Mouse (Mus musculus) liver, embryonic 13.5 days (tissue): ENCODE data around the gene Sema4d. TPM values are rescaled to one million over a fixed set of nuclear protein-coding genes. Genes with fewer than 3 reads are reported as not detected.
"Not testable (repeated sequence)": the region's sequence is repeated elsewhere in the genome, so short reads cannot be mapped to it uniquely, and the experiment has no call there.

Experiments used
- ATAC-seq: fragments of 200-750 bp; cut with Nextera tagmentation; 2 replicates; pipeline ENCODE4 v1.8.0; 2017; ENCODE audit warnings: low read depth, mild to moderate bottlenecking, moderate number of reproducible peaks, moderate library complexity
- DNase-seq: peaks from one replicate; pipeline ENCODE4 v3.0.0; 2022
- H3K27ac ChIP-seq: fragments of 300-500 bp; sonication (generic); 2 replicates; pipeline ENCODE4 v1.5.1; 2015; ENCODE audit warnings: moderate library complexity, mild to moderate bottlenecking, inconsistent platforms
- H3K27me3 ChIP-seq: fragments of 300-500 bp; sonication (generic); 2 replicates; pipeline ENCODE4 v1.6.1; 2015; ENCODE audit warnings: mild to moderate bottlenecking, inconsistent platforms
- H3K36me3 ChIP-seq: fragments of 300-500 bp; sonication (generic); 2 replicates; pipeline ENCODE4 v1.6.1; 2015; ENCODE audit warnings: mild to moderate bottlenecking, inconsistent platforms
- H3K4me1 ChIP-seq: fragments of 300-500 bp; sonication (generic); replicated peaks from 2 replicates; pipeline ENCODE4 v1.6.1; 2015; ENCODE audit warnings: inconsistent platforms
- H3K4me2 ChIP-seq: fragments of 300-500 bp; sonication (generic); 2 replicates; pipeline ENCODE4 v1.6.1; 2015; ENCODE audit warnings: inconsistent platforms, mild to moderate bottlenecking, moderate library complexity
- H3K4me3 ChIP-seq: fragments of 300-500 bp; sonication (generic); replicated peaks from 2 replicates; pipeline ENCODE4 v1.5.1; 2015; ENCODE audit warnings: mild to moderate bottlenecking, inconsistent platforms
- H3K9ac ChIP-seq: fragments of 300-500 bp; sonication (generic); 2 replicates; pipeline ENCODE4 v1.6.1; 2015; ENCODE audit warnings: mild to moderate bottlenecking, inconsistent platforms
- H3K9me3 ChIP-seq: fragments of 300-500 bp; sonication (generic); replicated peaks from 2 replicates; pipeline ENCODE4 v1.6.1; 2016; ENCODE audit warnings: inconsistent platforms
- WGBS: fragments of 180-500 bp; shearing (Covaris S2); methylation state at CpG from one replicate; pipeline ENCODE4 v1.1.7; 2015; ENCODE audit not compliant: insufficient replicate concordance; 5-methylcytosine and 5-hydroxymethylcytosine counted together
- polyA plus RNA-seq: library from polyadenylated mRNA; unstranded; fragments of >200 nt; fragmentation: Nextera tagmentation; extraction: Ambion mirVana; gene quantifications from 2 replicates; pipeline ENCODE4 v1.2.1, GENCODE M21; 2015

Sema4d gene
- polyA plus RNA-seq: 6.0 and 7.6 TPM in 2 replicates

- Histone ChIP-seq H3K4me2 (peak within 1 kb of the TSS; percentile 97), H3K9me3 (no peaks in the 10 kb centered on the region), H3K36me3 (no peaks in the 10 kb centered on the region), H3K4me1 (peaks cover 51% of the 10 kb centered on the region), H3K9ac (peak within 1 kb of the TSS; percentile 84), H3K4me3 (peak within 1 kb of the TSS; percentile 83), H3K27me3 (peaks cover 10% of the 10 kb centered on the region; the same call in 1 of the 2 replicates), H3K27ac (peak within 1 kb of the TSS; percentile 13; the same call in 1 of the 2 replicates)
- ATAC-seq: peak; percentile 73
- WGBS: under 1% methylated on average over 45 of the region's 52 CpGs
- peak; percentile 57 for DNase-seq
Measured at GRCm38 (mm10) chr13:51793425-51793891, at the start of gene Sema4d. Gene Sema4d, minus strand, starts transcription at chr13:51793747.

GRCm38 (mm10) chr13:51843298-51843697, 49.8 kb upstream of the Sema4d start:
- Histone ChIP-seq H3K9me3 (no peaks in the 10 kb centered on the region), H3K4me2 (peak overlapping the region; percentile 65), H3K36me3 (no peaks in the 10 kb centered on the region), H3K27me3 (peaks cover 13% of the 10 kb centered on the region; the same call in 1 of the 2 replicates), H3K9ac (peak overlapping the region; percentile 62; the same call in 1 of the 2 replicates), H3K4me1 (peaks cover 85% of the 10 kb centered on the region), H3K4me3 (0 out of 2 replicates have a peak overlapping the region, but pooled peaks have one; percentile 26), H3K27ac (no peak overlapping the region; the same call in 1 of the 2 replicates)
- WGBS: 43% methylated on average over 4 of the region's 4 CpGs
- ATAC-seq (no peak), DNase-seq (no peak)

- Histone ChIP-seq H3K36me3 (no peaks in the 10 kb centered on the region), H3K4me2 (peak overlapping the region; percentile 65), H3K27me3 (peaks cover 13% of the 10 kb centered on the region; the same call in 1 of the 2 replicates), H3K9me3 (no peaks in the 10 kb centered on the region), H3K4me1 (peaks cover 80% of the 10 kb centered on the region), H3K9ac (peak overlapping the region; percentile 62), H3K4me3 (peak overlapping the region; percentile 26), H3K27ac (peak overlapping the region; percentile 83; the same call in 1 of the 2 replicates)
- DNase-seq: no peak
- WGBS: 9% methylated on average over 12 of the region's 12 CpGs
- ATAC-seq: no peak
Measured at GRCm38 (mm10) chr13:51842773-51843172, 49.2 kb upstream of the Sema4d start.

- Histone ChIP-seq H3K4me3 (peak overlapping the region; percentile 26), H3K4me2 (peak overlapping the region; percentile 65), H3K4me1 (peaks cover 74% of the 10 kb centered on the region), H3K27ac (peak overlapping the region; percentile 83), H3K9me3 (no peaks in the 10 kb centered on the region), H3K36me3 (no peaks in the 10 kb centered on the region), H3K27me3 (peaks cover 13% of the 10 kb centered on the region; the same call in 1 of the 2 replicates), H3K9ac (peak overlapping the region; percentile 62)
- no peak for DNase-seq
- no peak for ATAC-seq
- 7% methylated on average over 5 of the region's 5 CpGs for WGBS
Measured at GRCm38 (mm10) chr13:51842191-51842590, 48.6 kb upstream of the Sema4d start.

- Histone ChIP-seq H3K9ac (peak overlapping the region; percentile 62), H3K36me3 (no peaks in the 10 kb centered on the region), H3K9me3 (no peaks in the 10 kb centered on the region), H3K27ac (peak overlapping the region; percentile 83), H3K27me3 (peaks cover 13% of the 10 kb centered on the region; the same call in 1 of the 2 replicates), H3K4me3 (peak overlapping the region; percentile 26), H3K4me1 (peaks cover 68% of the 10 kb centered on the region), H3K4me2 (peak overlapping the region; percentile 65)
- DNase-seq (peak; percentile 72), ATAC-seq (peak; percentile 70)
- 6% methylated on average over 12 of the region's 12 CpGs for WGBS
Measured at GRCm38 (mm10) chr13:51841541-51842115, 48.1 kb upstream of the Sema4d start.

GRCm38 (mm10) chr13:51840702-51841101, 47.2 kb upstream of the Sema4d start:
- H3K9ac ChIP-seq: peak overlapping the region; percentile 62; the same call in 1 of the 2 replicates
- H3K4me2 ChIP-seq: peak overlapping the region; percentile 65
- peak overlapping the region; percentile 83 for H3K27ac ChIP-seq
- no peaks in the 10 kb centered on the region for H3K36me3 ChIP-seq
- WGBS: 23% methylated on average over 6 of the region's 6 CpGs
- no peak for DNase-seq
- H3K4me3 ChIP-seq: peak overlapping the region; percentile 26
- H3K27me3 ChIP-seq: peaks cover 13% of the 10 kb centered on the region; the same call in 1 of the 2 replicates
- peak; percentile 27 for ATAC-seq
- peaks cover 63% of the 10 kb centered on the region for H3K4me1 ChIP-seq
- no peaks in the 10 kb centered on the region for H3K9me3 ChIP-seq

- ATAC-seq: no peak
- Histone ChIP-seq H3K9me3 (no peaks in the 10 kb centered on the region), H3K27me3 (peaks cover 13% of the 10 kb centered on the region; the same call in 1 of the 2 replicates), H3K4me3 (no peak overlapping the region), H3K36me3 (no peaks in the 10 kb centered on the region), H3K27ac (no peak overlapping the region), H3K9ac (no peak overlapping the region), H3K4me1 (peaks cover 61% of the 10 kb centered on the region), H3K4me2 (no peak overlapping the region)
- DNase-seq: peak; percentile 43
- 5% methylated on average over 8 of the region's 8 CpGs for WGBS
Measured at GRCm38 (mm10) chr13:51839250-51840026, 45.9 kb upstream of the Sema4d start.

GRCm38 (mm10) chr13:51837402-51837801, 43.9 kb upstream of the Sema4d start:
- no peaks in the 10 kb centered on the region for H3K9me3 ChIP-seq
- no peak overlapping the region for H3K4me2 ChIP-seq
- 12% methylated on average over 5 of the region's 5 CpGs for WGBS
- H3K9ac ChIP-seq: no peak overlapping the region
- peaks cover 52% of the 10 kb centered on the region for H3K4me1 ChIP-seq
- no peaks in the 10 kb centered on the region for H3K36me3 ChIP-seq
- ATAC-seq: no peak
- no peaks in the 10 kb centered on the region for H3K27me3 ChIP-seq
- DNase-seq: no peak
- no peak overlapping the region for H3K4me3 ChIP-seq
- no peak overlapping the region for H3K27ac ChIP-seq

- not testable (repeated sequence) for H3K9ac ChIP-seq, ATAC-seq, H3K9me3 ChIP-seq, H3K27me3 ChIP-seq, H3K4me3 ChIP-seq, H3K27ac ChIP-seq, DNase-seq, H3K4me2 ChIP-seq, H3K36me3 ChIP-seq
- WGBS: 55% methylated on average over 4 of the region's 4 CpGs
- peaks cover 30% of the 10 kb centered on the region for H3K4me1 ChIP-seq
Measured at GRCm38 (mm10) chr13:51835208-51835607, 41.7 kb upstream of the Sema4d start.

- H3K9me3 ChIP-seq: no peaks in the 10 kb centered on the region
- no peaks in the 10 kb centered on the region for H3K36me3 ChIP-seq
- no peaks in the 10 kb centered on the region for H3K27me3 ChIP-seq
- WGBS: 9% methylated on average over 2 of the region's 2 CpGs
- no peak overlapping the region for H3K4me3 ChIP-seq
- peaks cover 24% of the 10 kb centered on the region for H3K4me1 ChIP-seq
- no peak overlapping the region for H3K4me2 ChIP-seq
- ATAC-seq (peak; percentile 39; the same call in 1 of the 2 replicates), DNase-seq (no peak)
- H3K27ac ChIP-seq: no peak overlapping the region
- no peak overlapping the region for H3K9ac ChIP-seq
Measured at GRCm38 (mm10) chr13:51834520-51834919, 41.0 kb upstream of the Sema4d start.

- H3K36me3 ChIP-seq, DNase-seq, H3K9me3 ChIP-seq, H3K4me2 ChIP-seq, H3K27me3 ChIP-seq, H3K9ac ChIP-seq, H3K27ac ChIP-seq, H3K4me3 ChIP-seq: not testable (repeated sequence)
- ATAC-seq: peak; percentile 40; the same call in 1 of the 2 replicates
- H3K4me1 ChIP-seq: peaks cover 19% of the 10 kb centered on the region
- 38% methylated on average over 8 of the region's 8 CpGs for WGBS
Measured at GRCm38 (mm10) chr13:51834024-51834423, 40.5 kb upstream of the Sema4d start.
